Mouse (Mus musculus): ENCODE results near the gene Serpina3m.

- TF ChIP-seq CTCF (IDR thresholded peaks at IDR 0.05) (no peak), EP300 (IDR thresholded peaks at IDR 0.05) (peak; percentile 92)
Measured at GRCm38 (mm10) chr12:104406454-104406885, 68.2 kb downstream of the Serpina3m start, which contains the start of gene Serpina3n.
